Mouse (Mus musculus) liver, embryonic 11.5 days (tissue): ENCODE results near the gene Fmod. TPM values are rescaled to one million over a fixed set of nuclear protein-coding genes. Genes with fewer than 3 reads are reported as not detected.

Experiments
- ATAC-seq: fragments of 200-750 bp; cut with Nextera tagmentation; replicated peaks from 2 replicates; pipeline ENCODE4 v1.8.0; 2017; ENCODE audit warnings: moderate number of reproducible peaks, mild to moderate bottlenecking, moderate TSS enrichment, moderate library complexity; ENCODE audit not compliant: low FRiP score
- DNase-seq: peaks from one replicate; pipeline ENCODE4 v3.0.0-alpha.2; 2017; ENCODE audit warnings: low spot score
- H3K27ac ChIP-seq: fragments of 300-500 bp; sonication (generic); 2 replicates; pipeline ENCODE4 v1.5.1; 2014; ENCODE audit warnings: mild to moderate bottlenecking, low read depth, low read length, control low read depth
- H3K27me3 ChIP-seq: fragments of 300-500 bp; sonication (generic); replicated peaks from 2 replicates; pipeline ENCODE4 v1.6.1; 2014; ENCODE audit warnings: low read length, mixed read lengths; ENCODE audit not compliant: control insufficient read depth, insufficient read depth
- H3K36me3 ChIP-seq: fragments of 300-500 bp; sonication (generic); 2 replicates; pipeline ENCODE4 v1.6.1; 2014; ENCODE audit warnings: mild to moderate bottlenecking, low read length, moderate library complexity, mixed read lengths; ENCODE audit not compliant: control insufficient read depth, insufficient read depth
- H3K4me1 ChIP-seq: fragments of 300-500 bp; sonication (generic); replicated peaks from 2 replicates; pipeline ENCODE4 v1.6.1; 2014; ENCODE audit warnings: low read length, mixed read lengths; ENCODE audit not compliant: control insufficient read depth, insufficient read depth
- H3K4me2 ChIP-seq: fragments of 300-500 bp; sonication (generic); 2 replicates; pipeline ENCODE4 v1.6.1; 2014; ENCODE audit warnings: mild to moderate bottlenecking, control low read depth, moderate library complexity
- H3K4me3 ChIP-seq: fragments of 300-500 bp; sonication (generic); 2 replicates; pipeline ENCODE4 v1.5.1; 2014; ENCODE audit warnings: low read depth, low read length, control low read depth
- H3K9ac ChIP-seq: fragments of 300-500 bp; sonication (generic); 2 replicates; pipeline ENCODE4 v1.6.1; 2014; ENCODE audit warnings: low read depth, low read length, control low read depth
- H3K9me3 ChIP-seq: fragments of 300-500 bp; sonication (generic); 2 replicates; pipeline ENCODE4 v1.6.1; 2016; ENCODE audit warnings: low read length, inconsistent platforms, mixed read lengths; ENCODE audit not compliant: control insufficient read depth
- WGBS: fragments of 180-500 bp; shearing (Covaris S2); extraction: QIAGEN DNeasy Blood & Tissue Kit; methylation state at CpG from one replicate; pipeline ENCODE4 v1.1.7; 2014; 5-methylcytosine and 5-hydroxymethylcytosine counted together
- polyA plus RNA-seq: library from polyadenylated mRNA; unstranded; fragments of >200 nt; fragmentation: Nextera tagmentation; extraction: Ambion mirVana; gene quantifications from 2 replicates; pipeline ENCODE4 v1.2.1, GENCODE M21; 2014

The Fmod gene
- polyA plus RNA-seq, 1 experiment from 2014 or later = 3.9 TPM

GRCm38 (mm10) chr1:134047431-134047830, 10.4 kb downstream of the Fmod start:
- Histone ChIP-seq H3K9ac (no peak overlapping the region), H3K4me2 (no peak overlapping the region), H3K27me3 (0 out of 2 replicates have a peak, but pooled peaks cover 2% of the 10 kb centered on the region), H3K9me3 (no peaks in the 10 kb centered on the region), H3K4me1 (peaks cover 5% of the 10 kb centered on the region), H3K27ac (no peak overlapping the region), H3K4me3 (no peak overlapping the region), H3K36me3 (no peaks in the 10 kb centered on the region)
- DNase-seq (no peak), ATAC-seq (no peak)
- WGBS = 79% methylated on average over 6 of the region's 6 CpGs

DNA sequence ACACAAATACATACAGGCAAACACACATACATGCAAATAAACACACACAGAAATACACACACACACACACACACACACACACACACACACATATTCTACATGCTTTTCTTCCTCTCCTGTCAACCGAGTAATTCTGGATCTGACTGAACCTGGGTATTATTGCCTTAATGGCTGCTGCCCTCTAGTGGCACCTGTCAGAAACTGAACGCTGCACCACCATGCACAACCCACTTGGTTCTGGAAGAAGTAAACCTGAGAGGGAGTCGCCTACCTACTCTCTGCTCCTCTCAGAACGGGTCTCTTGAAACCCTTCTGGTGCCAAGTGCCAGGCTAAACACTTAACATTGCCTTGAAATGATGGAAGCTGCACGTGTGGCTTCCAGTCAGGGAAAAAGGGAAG, 11.7 kb downstream of the Fmod start:
- H3K27me3 ChIP-seq = 0 out of 2 replicates have a peak, but pooled peaks cover 2% of the 10 kb centered on the region
- ATAC-seq = no peak
- H3K4me2 ChIP-seq = no peak overlapping the region
- H3K4me3 ChIP-seq = no peak overlapping the region
- H3K27ac ChIP-seq = no peak overlapping the region
- H3K4me1 ChIP-seq = peaks cover 8% of the 10 kb centered on the region
- 2% methylated on average over 5 of the region's 5 CpGs for WGBS
- H3K36me3 ChIP-seq = no peaks in the 10 kb centered on the region
- H3K9ac ChIP-seq = no peak overlapping the region
- no peaks in the 10 kb centered on the region for H3K9me3 ChIP-seq
- DNase-seq = peak; percentile 61

DNA sequence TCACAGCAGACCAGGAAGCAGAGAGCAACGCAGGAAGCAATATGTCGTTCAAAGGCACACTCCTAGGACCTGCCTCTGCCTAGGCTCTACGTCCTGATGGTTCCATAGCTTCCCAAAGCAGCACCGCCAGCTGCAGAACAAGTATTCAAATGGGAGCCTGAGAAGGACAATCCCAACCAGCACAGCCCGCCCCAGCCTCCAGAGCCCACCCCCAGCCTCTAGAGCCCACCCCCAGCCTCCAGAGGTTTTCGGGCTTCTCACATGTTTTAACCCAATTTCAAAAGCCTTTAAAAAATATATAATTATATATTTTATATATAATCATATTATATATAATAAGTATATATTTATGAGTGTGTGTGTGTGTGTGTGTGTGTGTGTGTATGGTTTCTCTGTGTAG, 12.5 kb downstream of the Fmod start:
- no peaks in the 10 kb centered on the region for H3K9me3 ChIP-seq
- no peak overlapping the region for H3K27ac ChIP-seq
- 0 out of 2 replicates have a peak, but pooled peaks cover under 1% of the 10 kb centered on the region for H3K27me3 ChIP-seq
- H3K4me3 ChIP-seq = no peak overlapping the region
- H3K4me1 ChIP-seq = peaks cover 10% of the 10 kb centered on the region
- H3K36me3 ChIP-seq = no peaks in the 10 kb centered on the region
- H3K4me2 ChIP-seq = no peak overlapping the region
- ATAC-seq = no peak
- no peak for DNase-seq
- H3K9ac ChIP-seq = no peak overlapping the region
- WGBS = 58% methylated on average over 6 of the region's 6 CpGs

DNA sequence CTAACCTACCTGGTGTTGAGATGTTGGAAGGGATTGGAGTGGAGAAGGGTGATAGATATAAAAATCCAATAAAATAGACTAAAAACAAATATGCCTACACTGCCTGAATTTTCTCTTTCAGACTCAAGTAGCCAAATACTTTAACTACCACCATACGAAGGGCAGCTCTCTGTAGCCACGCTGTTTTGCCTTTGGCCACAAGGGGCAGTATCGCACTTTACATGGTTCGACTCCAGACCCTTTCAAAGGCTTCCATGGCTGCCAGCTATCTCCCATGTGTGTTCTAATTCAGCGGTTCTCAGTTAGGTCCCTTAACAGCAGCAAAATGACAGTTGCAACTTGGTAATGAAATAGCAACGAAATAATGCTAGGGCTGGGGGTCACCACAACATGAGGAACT, 16.2 kb downstream of the Fmod start:
- Histone ChIP-seq H3K36me3 (no peaks in the 10 kb centered on the region), H3K4me2 (no peak overlapping the region), H3K27ac (no peak overlapping the region), H3K9ac (no peak overlapping the region), H3K4me1 (peaks cover 18% of the 10 kb centered on the region), H3K4me3 (no peak overlapping the region), H3K27me3 (no peaks in the 10 kb centered on the region), H3K9me3 (no peaks in the 10 kb centered on the region)
- DNase-seq (peak; percentile 45), ATAC-seq (peak; percentile 77)
- WGBS = 6% methylated on average over 6 of the region's 6 CpGs

- H3K27ac ChIP-seq = 0 out of 2 replicates have a peak overlapping the region, but pooled peaks have one; percentile 16
- H3K4me1 ChIP-seq = peaks cover 20% of the 10 kb centered on the region
Observed at GRCm38 (mm10) chr1:134055058-134055457, 18.0 kb downstream of the Fmod start.

DNA sequence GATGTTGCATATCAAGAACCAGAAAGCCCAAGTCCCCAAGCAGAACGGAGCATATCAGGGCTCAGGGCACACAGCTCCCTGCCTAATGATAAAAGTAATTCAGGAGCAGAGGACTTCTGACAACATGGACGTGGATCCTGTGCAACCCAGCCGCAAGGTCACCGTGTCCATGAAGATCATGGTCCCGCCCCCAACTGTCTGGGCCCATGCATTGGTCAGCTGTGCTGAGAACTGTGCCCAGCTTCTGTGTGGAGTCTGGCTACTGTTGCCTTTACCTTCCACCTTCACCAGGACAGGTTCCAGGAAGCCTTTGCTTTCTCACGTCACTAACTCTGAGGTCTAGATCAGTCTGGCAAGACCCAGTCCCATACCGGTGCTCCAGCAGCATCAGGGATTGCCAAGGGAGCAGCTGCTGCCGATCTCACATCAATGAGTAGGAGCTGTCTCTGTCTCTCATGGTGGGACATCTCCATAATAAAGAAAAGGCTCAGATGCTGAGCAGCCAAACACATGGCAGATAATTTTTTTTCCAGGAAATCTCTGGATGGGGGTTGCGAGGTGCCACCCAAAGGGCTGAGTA, 18.7 kb downstream of the Fmod start:
- no peak for DNase-seq

More at GRCm38 (mm10) chr1:134055058-134055457, 18.0 kb downstream of the Fmod start:
- ATAC-seq = no peak
- Histone ChIP-seq H3K4me3 (no peak overlapping the region), H3K27me3 (no peaks in the 10 kb centered on the region), H3K9ac (no peak overlapping the region), H3K9me3 (no peaks in the 10 kb centered on the region), H3K4me2 (peak overlapping the region; percentile 24; the same call in 1 of the 2 replicates), H3K36me3 (no peaks in the 10 kb centered on the region)
- DNase-seq = no peak
- WGBS = 63% methylated on average over 9 of the region's 9 CpGs

DNA sequence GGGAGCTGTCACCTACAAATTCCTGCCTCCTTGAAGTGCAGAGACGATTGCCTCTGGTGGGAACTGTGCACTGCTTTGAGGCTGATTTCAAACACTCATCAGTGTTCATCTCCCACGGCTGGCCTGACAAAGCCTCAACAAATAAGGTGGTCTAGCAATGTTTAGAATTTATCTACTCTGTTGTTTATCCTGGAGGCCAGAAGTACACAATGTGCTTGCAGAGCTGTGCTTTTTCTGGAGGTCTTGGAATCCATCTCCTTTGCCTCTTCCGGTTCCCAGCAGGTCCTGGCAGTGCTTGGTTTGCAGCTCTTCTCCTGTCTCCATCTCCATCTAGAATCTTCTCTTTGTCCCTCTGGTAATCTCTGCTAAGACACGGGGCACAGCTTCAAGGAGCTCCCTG, 19.2 kb downstream of the Fmod start:
- ATAC-seq (no peak), DNase-seq (no peak)
- H3K36me3 ChIP-seq = no peaks in the 10 kb centered on the region
- peaks cover 4% of the 10 kb centered on the region; the same call in 1 of the 2 replicates for H3K27me3 ChIP-seq
- no peak overlapping the region for H3K4me2 ChIP-seq
- H3K27ac ChIP-seq = no peak overlapping the region
- peaks cover 30% of the 10 kb centered on the region for H3K4me1 ChIP-seq
- H3K9me3 ChIP-seq = no peaks in the 10 kb centered on the region
- 62% methylated on average over 4 of the region's 4 CpGs for WGBS
- H3K4me3 ChIP-seq = no peak overlapping the region
- no peak overlapping the region for H3K9ac ChIP-seq

More for the DNA sequence above, 18.7 kb downstream of the Fmod start:
- Histone ChIP-seq H3K27ac (0 out of 2 replicates have a peak overlapping the region, but pooled peaks have one; percentile 6), H3K4me2 (no peak overlapping the region), H3K9ac (no peak overlapping the region), H3K4me3 (no peak overlapping the region), H3K9me3 (no peaks in the 10 kb centered on the region), H3K36me3 (no peaks in the 10 kb centered on the region), H3K27me3 (peaks cover 4% of the 10 kb centered on the region; the same call in 1 of the 2 replicates), H3K4me1 (peaks cover 27% of the 10 kb centered on the region)
- 77% methylated on average over 9 of the region's 9 CpGs for WGBS
- no peak for ATAC-seq

- no peak overlapping the region for H3K9ac ChIP-seq
- 73% methylated on average over 8 of the region's 8 CpGs for WGBS
Observed at GRCm38 (mm10) chr1:134057736-134058135, 20.7 kb downstream of the Fmod start.

GRCm38 (mm10) chr1:134058870-134059269, 21.8 kb downstream of the Fmod start:
- no peak overlapping the region for H3K4me2 ChIP-seq
- H3K36me3 ChIP-seq = no peaks in the 10 kb centered on the region
- H3K9me3 ChIP-seq = no peaks in the 10 kb centered on the region
- no peak overlapping the region for H3K4me3 ChIP-seq
- ATAC-seq (no peak), DNase-seq (no peak)
- 65% methylated on average over 6 of the region's 6 CpGs for WGBS
- peaks cover 12% of the 10 kb centered on the region; the same call in 1 of the 2 replicates for H3K27me3 ChIP-seq
- H3K27ac ChIP-seq = no peak overlapping the region
- H3K4me1 ChIP-seq = peaks cover 51% of the 10 kb centered on the region
- no peak overlapping the region for H3K9ac ChIP-seq

More at GRCm38 (mm10) chr1:134057736-134058135, 20.7 kb downstream of the Fmod start:
- peaks cover 43% of the 10 kb centered on the region for H3K4me1 ChIP-seq
- peaks cover 11% of the 10 kb centered on the region; the same call in 1 of the 2 replicates for H3K27me3 ChIP-seq
- no peak overlapping the region for H3K27ac ChIP-seq
- no peaks in the 10 kb centered on the region for H3K9me3 ChIP-seq
- no peak for DNase-seq
- H3K4me3 ChIP-seq = no peak overlapping the region
- no peak overlapping the region for H3K4me2 ChIP-seq
- ATAC-seq = no peak
- no peaks in the 10 kb centered on the region for H3K36me3 ChIP-seq
